Mouse (Mus musculus): ENCODE measurements around the gene Blm. TPM values are rescaled to one million over a fixed set of nuclear protein-coding genes. Genes with fewer than 3 reads are reported as not detected.

Gene Blm
- polyA plus RNA-seq, 1 experiment from 2014 or later: 47.2 TPM

DNA sequence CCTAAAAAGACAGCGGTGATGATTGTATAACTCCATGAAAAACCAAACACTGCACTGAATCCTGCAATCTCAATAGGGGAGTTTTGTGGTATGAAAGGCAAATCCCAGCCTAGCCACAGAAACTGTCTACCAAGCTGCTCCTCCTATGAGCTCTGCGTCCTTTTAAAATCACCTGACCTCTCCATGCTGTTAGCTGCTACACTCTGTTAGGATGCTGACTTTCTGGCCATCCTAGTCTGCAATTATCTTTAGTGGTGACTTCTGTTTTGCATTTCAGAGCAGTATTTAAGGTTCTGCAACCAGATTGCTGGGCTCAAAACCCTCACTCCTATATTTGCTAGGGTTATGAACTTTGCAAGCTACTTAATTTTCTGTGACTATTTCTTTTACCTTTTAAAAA is 44.6 kb downstream of the Blm start:
- no peak for ATAC-seq
- Histone ChIP-seq H3K9ac (no peak overlapping the region), H3K9me3 (replicated peaks) (no peaks in the 10 kb centered on the region), H3K4me3 (no peak overlapping the region), H3K36me3 (peaks cover 90% of the 10 kb centered on the region), H3K4me1 (peaks cover 36% of the 10 kb centered on the region), H3K4me2 (no peak overlapping the region), H3K27me3 (replicated peaks) (no peaks in the 10 kb centered on the region), H3K27ac (0 out of 2 replicates have a peak overlapping the region, but pooled peaks have one; percentile 71)
- WGBS (ENCODE audit: insufficient replicate concordance): 98% methylated on average over 2 of the region's 2 CpGs

DNA sequence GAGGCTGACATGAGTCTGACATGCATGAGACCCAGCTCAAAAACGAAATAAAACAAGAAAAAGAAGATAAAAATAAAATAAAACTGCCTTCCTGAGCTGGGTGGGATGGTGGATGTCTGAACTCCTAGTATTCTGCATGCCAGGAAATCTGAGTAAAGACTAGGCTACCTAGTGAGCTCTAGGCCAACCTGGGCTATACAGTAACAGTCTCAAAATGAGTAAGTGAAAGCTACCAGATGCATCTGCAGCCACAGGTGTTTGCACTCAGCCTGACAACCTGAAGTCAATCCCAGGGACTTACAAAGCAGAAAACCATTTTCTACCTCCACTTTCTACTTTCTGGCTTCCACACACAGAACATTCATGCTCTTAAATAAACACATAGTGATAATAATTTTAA is 45.5 kb downstream of the Blm start:
- no peaks in the 10 kb centered on the region for H3K27me3 ChIP-seq (replicated peaks)

DNA sequence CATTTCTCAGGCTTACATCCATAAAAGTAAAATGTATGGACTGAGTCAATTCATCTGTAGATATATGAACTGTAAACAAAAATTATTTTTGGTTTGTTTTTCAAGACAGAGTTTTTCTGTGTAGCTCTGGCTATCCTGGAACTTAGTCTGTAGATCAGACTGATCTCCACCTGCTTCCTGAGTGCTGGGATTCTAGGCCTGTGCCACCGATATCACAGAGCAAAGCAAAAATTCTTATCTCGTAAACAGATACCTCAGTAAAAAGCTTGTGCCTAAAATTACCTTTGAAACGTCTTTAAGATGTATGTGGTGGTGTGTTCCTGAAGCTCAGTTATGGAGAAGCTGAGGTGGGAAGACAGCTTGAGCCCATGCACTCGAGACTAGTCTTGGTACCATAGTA is 47.7 kb downstream of the Blm start:
- Histone ChIP-seq H3K4me1 (peaks cover 32% of the 10 kb centered on the region), H3K27me3 (replicated peaks) (no peaks in the 10 kb centered on the region), H3K9me3 (replicated peaks) (no peaks in the 10 kb centered on the region), H3K27ac (no peak overlapping the region), H3K9ac (no peak overlapping the region), H3K4me2 (no peak overlapping the region), H3K36me3 (peaks cover 89% of the 10 kb centered on the region), H3K4me3 (no peak overlapping the region)
- 35% methylated on average over 4 of the region's 4 CpGs for WGBS (ENCODE audit: insufficient replicate concordance)
- no peak for ATAC-seq

More for the DNA sequence above, 45.5 kb downstream of the Blm start:
- Histone ChIP-seq H3K4me1 (peaks cover 36% of the 10 kb centered on the region), H3K4me3 (no peak overlapping the region), H3K9me3 (replicated peaks) (no peaks in the 10 kb centered on the region), H3K4me2 (no peak overlapping the region), H3K27ac (no peak overlapping the region), H3K9ac (no peak overlapping the region), H3K36me3 (peaks cover 87% of the 10 kb centered on the region)
- WGBS (ENCODE audit: insufficient replicate concordance): 70% methylated on average over 1 of the region's 1 CpGs
- ATAC-seq: no peak

DNA sequence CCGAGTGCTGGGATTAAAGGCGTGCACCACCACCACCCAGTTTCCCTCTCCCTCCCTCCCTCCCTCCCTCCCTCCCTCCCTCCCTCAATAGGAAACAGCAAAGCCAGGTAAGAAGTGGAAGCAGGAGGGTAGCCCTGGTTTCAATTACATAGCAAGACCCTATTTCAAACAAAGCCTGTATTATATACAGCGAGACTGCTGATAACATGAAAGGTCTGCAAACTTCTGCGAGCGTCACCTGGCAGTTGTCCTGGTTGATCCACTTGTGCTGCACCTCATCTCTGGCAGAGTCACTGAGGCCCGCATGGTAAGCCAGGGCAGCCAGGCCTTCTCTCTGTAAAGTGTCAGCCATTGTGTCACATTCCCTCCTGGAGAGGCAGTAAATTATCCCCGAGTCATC is 54.8 kb downstream of the Blm start:
- H3K4me2 ChIP-seq: no peak overlapping the region
- H3K4me1 ChIP-seq: no peaks in the 10 kb centered on the region
- no peak overlapping the region for H3K9ac ChIP-seq
- H3K27me3 ChIP-seq (replicated peaks): no peaks in the 10 kb centered on the region
- no peak overlapping the region for H3K4me3 ChIP-seq
- no peak for ATAC-seq
- H3K9me3 ChIP-seq (replicated peaks): no peaks in the 10 kb centered on the region
- H3K36me3 ChIP-seq: peaks cover 95% of the 10 kb centered on the region
- H3K27ac ChIP-seq: no peak overlapping the region
- 80% methylated on average over 7 of the region's 7 CpGs for WGBS (ENCODE audit: insufficient replicate concordance)

DNA sequence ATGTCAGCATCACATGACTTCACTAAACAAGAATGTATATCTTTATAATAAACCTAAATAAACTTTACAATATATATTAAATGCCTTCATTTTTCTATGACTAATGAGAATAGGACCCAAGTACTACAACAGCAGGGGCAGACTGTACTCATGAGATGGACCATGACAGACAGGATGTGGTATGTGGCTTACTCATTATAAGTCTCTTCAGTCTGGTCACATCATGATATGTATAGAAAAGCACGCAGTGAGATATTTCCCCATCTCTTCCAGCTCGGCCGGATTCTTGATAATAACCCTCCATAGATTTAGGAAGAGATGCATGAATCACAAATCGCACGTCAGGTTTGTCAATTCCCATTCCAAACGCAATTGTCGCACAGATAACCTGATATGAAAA is 61.1 kb downstream of the Blm start:
- WGBS (ENCODE audit: insufficient replicate concordance): 84% methylated on average over 7 of the region's 7 CpGs
- peaks cover 97% of the 10 kb centered on the region for H3K36me3 ChIP-seq
- no peaks in the 10 kb centered on the region for H3K4me1 ChIP-seq
- no peak overlapping the region for H3K27ac ChIP-seq
- no peaks in the 10 kb centered on the region for H3K27me3 ChIP-seq (replicated peaks)
- no peak for ATAC-seq
- H3K4me3 ChIP-seq: no peak overlapping the region
- H3K9ac ChIP-seq: no peak overlapping the region
- H3K9me3 ChIP-seq (replicated peaks): no peaks in the 10 kb centered on the region
- no peak overlapping the region for H3K4me2 ChIP-seq

DNA sequence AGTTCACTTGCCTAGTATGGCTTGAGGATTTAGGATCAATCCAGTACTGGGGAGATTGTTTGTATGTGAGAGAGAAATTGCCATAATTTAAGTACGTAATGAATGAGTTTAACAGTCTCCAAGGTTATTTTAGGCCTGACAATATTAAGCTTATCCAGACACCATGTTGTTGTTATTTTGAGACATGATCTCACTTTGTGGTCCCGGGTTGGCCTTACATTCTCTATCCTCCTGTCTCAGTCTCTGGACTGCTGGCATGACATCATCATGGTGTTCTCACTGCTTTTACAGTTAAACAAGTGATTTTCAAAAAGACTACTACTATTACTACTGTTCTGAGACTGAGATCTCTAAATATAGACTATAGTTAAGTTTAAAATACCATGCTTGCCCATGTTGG is 66.1 kb downstream of the Blm start:
- Histone ChIP-seq H3K4me3 (no peak overlapping the region), H3K4me2 (no peak overlapping the region), H3K27ac (no peak overlapping the region), H3K9ac (no peak overlapping the region), H3K9me3 (replicated peaks) (no peaks in the 10 kb centered on the region), H3K36me3 (peaks cover 99% of the 10 kb centered on the region), H3K27me3 (replicated peaks) (no peaks in the 10 kb centered on the region), H3K4me1 (no peaks in the 10 kb centered on the region)
- WGBS (ENCODE audit: insufficient replicate concordance): 84% methylated on average over 2 of the region's 2 CpGs
- no peak for ATAC-seq

DNA sequence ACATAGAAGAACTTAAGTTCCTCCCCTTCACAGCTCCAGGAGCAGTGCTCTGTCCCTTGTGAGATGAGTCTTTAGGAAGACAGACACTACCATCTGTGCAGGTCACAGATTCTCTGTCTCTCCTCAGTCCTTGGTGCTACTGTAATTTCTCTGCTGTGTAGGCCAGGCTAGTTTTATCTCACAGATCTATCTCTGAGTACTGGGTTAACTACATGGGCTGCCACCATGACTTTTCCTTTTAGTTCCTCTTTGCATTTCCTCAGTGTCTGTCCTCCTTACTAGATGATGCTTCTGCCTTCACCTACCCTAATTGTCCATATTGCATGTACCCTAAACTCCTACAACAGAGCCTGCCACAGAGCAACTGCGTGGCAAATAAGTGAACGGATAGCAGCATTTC is 67.6 kb downstream of the Blm start:
- H3K9me3 ChIP-seq (replicated peaks): no peaks in the 10 kb centered on the region
- 98% methylated on average over 2 of the region's 2 CpGs for WGBS (ENCODE audit: insufficient replicate concordance)
- H3K4me1 ChIP-seq: no peaks in the 10 kb centered on the region
- peaks cover 99% of the 10 kb centered on the region for H3K36me3 ChIP-seq
- ATAC-seq: no peak
- no peak overlapping the region for H3K27ac ChIP-seq
- H3K9ac ChIP-seq: no peak overlapping the region
- no peak overlapping the region for H3K4me3 ChIP-seq
- H3K27me3 ChIP-seq (replicated peaks): no peaks in the 10 kb centered on the region
- H3K4me2 ChIP-seq: no peak overlapping the region

DNA sequence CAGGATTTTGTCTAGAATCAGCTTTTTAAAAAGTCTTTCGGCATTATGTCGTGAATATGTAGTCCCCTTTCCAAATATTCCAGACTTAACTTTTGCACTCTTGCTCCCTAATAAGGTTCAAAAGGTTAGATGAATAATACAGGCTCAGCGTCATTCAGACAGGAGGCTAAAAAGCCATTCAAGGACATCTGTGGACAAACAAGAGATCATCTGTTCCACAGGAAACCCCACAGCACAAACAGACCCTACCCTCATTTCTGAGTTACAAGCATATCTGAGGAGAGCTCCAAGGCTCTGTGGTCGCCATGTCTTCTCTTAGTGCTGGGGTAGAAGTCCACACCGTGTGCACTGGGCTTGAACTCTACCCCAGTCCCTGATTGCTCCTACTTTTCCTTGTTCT is 70.1 kb downstream of the Blm start:
- no peak for ATAC-seq
- Histone ChIP-seq H3K9ac (no peak overlapping the region), H3K4me3 (no peak overlapping the region), H3K27ac (no peak overlapping the region), H3K27me3 (replicated peaks) (no peaks in the 10 kb centered on the region), H3K9me3 (replicated peaks) (no peaks in the 10 kb centered on the region), H3K36me3 (peaks cover 100% of the 10 kb centered on the region), H3K4me2 (no peak overlapping the region), H3K4me1 (no peaks in the 10 kb centered on the region)
- 81% methylated on average over 5 of the region's 5 CpGs for WGBS (ENCODE audit: insufficient replicate concordance)

DNA sequence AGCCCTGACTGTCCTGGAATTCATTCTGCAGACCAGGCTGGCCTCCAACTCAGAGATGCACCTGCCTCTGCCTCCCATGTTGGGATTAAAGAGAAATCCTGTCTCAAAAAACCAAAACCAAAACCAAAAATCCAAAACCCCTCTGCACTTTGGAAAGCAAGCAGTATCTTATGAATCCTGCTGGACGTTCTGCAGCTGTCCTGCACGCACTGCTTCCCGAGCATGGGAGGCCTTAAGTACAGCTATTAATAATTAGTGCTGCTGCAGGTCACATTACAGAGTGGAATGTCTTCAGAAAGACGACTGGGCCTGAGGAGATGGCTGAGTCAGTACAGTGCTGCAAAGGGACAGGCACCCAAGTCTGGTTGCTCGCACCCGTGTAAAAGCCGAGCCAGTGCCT is 73.0 kb downstream of the Blm start:
- Histone ChIP-seq H3K27me3 (replicated peaks) (no peaks in the 10 kb centered on the region), H3K4me3 (no peak overlapping the region), H3K9ac (no peak overlapping the region), H3K4me1 (no peaks in the 10 kb centered on the region), H3K4me2 (no peak overlapping the region), H3K9me3 (replicated peaks) (no peaks in the 10 kb centered on the region), H3K36me3 (peaks cover 100% of the 10 kb centered on the region), H3K27ac (no peak overlapping the region)
- WGBS (ENCODE audit: insufficient replicate concordance): 92% methylated on average over 7 of the region's 7 CpGs
- ATAC-seq: no peak

DNA sequence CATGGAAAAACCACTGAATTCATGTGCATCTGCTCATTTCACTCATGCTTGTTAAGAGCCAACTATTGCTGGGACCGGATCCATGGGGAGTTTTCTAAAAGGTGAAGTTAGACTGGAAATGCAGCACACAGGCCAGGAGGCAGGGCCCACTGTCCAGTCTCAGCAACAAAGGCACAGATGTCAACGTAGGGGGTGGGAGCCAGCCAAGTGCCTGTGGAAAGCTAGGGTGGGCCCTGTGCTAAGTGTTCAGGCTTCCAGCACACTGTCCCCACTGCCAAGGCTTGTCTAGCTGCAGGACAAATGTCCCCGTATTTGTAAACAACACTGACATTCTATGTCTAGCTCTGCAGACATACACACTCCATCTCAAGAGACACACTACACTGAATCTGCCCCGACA is 74.0 kb downstream of the Blm start:
- Histone ChIP-seq H3K4me3 (no peak overlapping the region), H3K27ac (no peak overlapping the region), H3K4me2 (no peak overlapping the region), H3K4me1 (peaks cover 6% of the 10 kb centered on the region; the same call in 1 of the 2 replicates), H3K36me3 (peaks cover 100% of the 10 kb centered on the region), H3K9ac (no peak overlapping the region), H3K27me3 (replicated peaks) (no peaks in the 10 kb centered on the region), H3K9me3 (replicated peaks) (no peaks in the 10 kb centered on the region)
- no peak for ATAC-seq
- WGBS (ENCODE audit: insufficient replicate concordance): 86% methylated on average over 4 of the region's 4 CpGs

DNA sequence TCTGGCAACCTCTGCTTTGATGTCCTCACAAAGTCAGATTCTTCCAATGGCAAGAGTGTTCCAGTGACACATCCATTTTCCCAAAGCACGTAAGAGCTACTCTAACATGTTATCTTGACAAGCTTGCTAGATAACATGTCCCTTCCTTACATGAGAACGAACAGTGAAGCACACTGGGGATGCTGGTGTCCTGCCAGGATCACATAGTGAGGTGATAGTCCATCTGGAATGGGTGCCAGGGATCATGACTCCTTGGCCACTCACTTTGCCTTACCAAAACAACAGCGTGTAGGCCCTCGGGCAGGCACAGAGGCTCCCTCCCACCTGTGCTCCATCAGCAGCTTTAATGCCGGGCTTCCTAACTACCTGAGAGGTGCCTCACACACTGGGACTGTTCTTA is 74.7 kb downstream of the Blm start:
- Histone ChIP-seq H3K4me2 (no peak overlapping the region), H3K9ac (no peak overlapping the region), H3K27ac (no peak overlapping the region), H3K36me3 (peaks cover 99% of the 10 kb centered on the region), H3K27me3 (replicated peaks) (no peaks in the 10 kb centered on the region), H3K4me1 (peaks cover 8% of the 10 kb centered on the region; the same call in 1 of the 2 replicates), H3K4me3 (no peak overlapping the region), H3K9me3 (replicated peaks) (no peaks in the 10 kb centered on the region)
- no peak for ATAC-seq
- 91% methylated on average over 5 of the region's 5 CpGs for WGBS (ENCODE audit: insufficient replicate concordance)

DNA sequence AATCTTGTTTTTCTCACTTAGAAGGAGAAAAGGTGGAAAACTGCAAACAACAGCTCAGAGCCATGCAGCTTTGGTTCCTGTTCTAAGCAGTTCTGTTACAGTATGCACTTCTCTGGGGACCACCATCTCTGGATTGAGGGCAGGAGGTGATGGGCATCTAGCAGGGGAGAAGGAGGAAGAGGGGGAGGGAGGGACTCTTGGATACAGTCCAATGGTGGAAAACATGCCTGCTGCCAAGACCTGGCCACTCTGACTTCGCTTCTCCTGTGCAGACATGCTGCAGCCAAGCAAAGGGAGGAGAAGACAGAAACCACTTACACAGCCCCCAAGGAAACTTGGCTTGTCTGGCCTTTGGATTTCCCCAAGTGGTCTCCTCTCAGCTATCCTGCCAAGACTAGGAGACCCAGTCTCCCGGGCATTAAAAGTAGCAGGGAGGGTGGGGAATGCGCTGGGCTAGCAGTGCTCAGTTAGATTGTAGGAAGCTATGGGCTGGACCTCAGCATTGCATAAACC is 77.0 kb downstream of the Blm start:
- ATAC-seq: no peak
- H3K36me3 ChIP-seq: peaks cover 99% of the 10 kb centered on the region
- 85% methylated on average over 3 of the region's 3 CpGs for WGBS (ENCODE audit: insufficient replicate concordance)
- H3K4me1 ChIP-seq: peaks cover 8% of the 10 kb centered on the region; the same call in 1 of the 2 replicates
- no peak overlapping the region for H3K4me2 ChIP-seq
- H3K27ac ChIP-seq: peak overlapping the region; percentile 42; the same call in 1 of the 2 replicates
- H3K27me3 ChIP-seq (replicated peaks): no peaks in the 10 kb centered on the region
- H3K9ac ChIP-seq: no peak overlapping the region
- H3K4me3 ChIP-seq: no peak overlapping the region
- no peaks in the 10 kb centered on the region for H3K9me3 ChIP-seq (replicated peaks)

DNA sequence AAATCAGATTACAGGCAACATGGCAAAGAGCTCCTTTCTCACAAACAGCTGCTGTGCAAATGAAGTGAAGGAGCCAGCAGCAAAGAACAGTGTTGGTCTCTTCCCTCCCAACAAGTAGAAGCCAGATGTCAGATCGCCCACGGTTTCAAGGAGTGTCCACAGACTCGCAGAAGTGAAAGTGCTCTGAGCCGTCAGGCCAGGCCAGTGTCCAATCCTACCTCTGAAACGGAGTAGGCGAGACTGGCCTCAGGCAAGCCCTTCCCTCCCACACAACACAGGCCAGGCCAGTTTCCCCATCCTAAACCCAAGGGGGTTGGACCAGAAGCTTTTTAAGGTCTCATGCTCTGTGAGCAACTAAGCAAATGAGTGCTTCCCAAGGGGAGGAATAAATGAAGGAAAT is 77.7 kb downstream of the Blm start:
- Histone ChIP-seq H3K4me2 (no peak overlapping the region), H3K27ac (peak overlapping the region; percentile 41; the same call in 1 of the 2 replicates), H3K27me3 (replicated peaks) (no peaks in the 10 kb centered on the region), H3K4me3 (no peak overlapping the region), H3K9me3 (replicated peaks) (no peaks in the 10 kb centered on the region), H3K9ac (no peak overlapping the region), H3K36me3 (peaks cover 98% of the 10 kb centered on the region), H3K4me1 (peaks cover 8% of the 10 kb centered on the region; the same call in 1 of the 2 replicates)
- WGBS (ENCODE audit: insufficient replicate concordance): 81% methylated on average over 6 of the region's 6 CpGs
- no peak for ATAC-seq

Measured in liver, embryonic 12.5 days (tissue).